Mouse (Mus musculus): ENCODE results near the gene Lyst.

DNA sequence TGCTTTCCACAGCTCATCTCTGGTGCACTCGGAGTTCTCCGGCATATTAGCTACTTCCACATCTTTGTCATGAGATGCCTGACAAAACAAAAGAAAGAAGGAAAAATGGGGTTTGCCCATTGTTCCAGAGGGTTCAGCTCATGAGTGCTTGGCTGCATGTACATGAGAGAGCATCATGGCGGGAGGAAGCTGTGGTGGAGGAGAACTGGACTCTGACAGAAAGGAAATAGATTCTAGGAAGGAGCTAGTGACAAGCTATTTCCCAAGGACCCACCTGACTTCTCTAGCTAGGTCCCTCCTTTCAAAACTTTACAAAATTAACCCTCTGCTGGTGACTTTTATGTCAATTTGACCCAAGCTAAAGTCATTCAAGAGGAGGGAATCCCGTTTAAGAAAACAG lies 42.3 kb upstream of the Lyst start:
- TF ChIP-seq CTCF (IDR thresholded peaks at IDR 0.05; ENCODE audit: low read depth) (no peak), EP300 (IDR thresholded peaks at IDR 0.05; ENCODE audit: low read depth) (no peak)

Measured in heart, postnatal 0 days (tissue).